Mouse (Mus musculus) mature B cell (primary cell): ENCODE results near the gene Usf3.

Experiments used
- in situ Hi-C: fragments of 300-500 bp; cut with MboI; formaldehyde crosslinking; loops from 2 replicates; pipeline ENCODE4 v1.14.3; 2019

The Usf3 gene

GRCm38 (mm10) chr16:44173155-44173941 is at the start of gene Usf3:
Gene Usf3, plus strand, starts transcription at chr16:44173246.
- in situ Hi-C loops: no loop called here

- in situ Hi-C loops: no loop called here
These were observed 49.3 kb upstream of the Usf3 start for GRCm38 (mm10) chr16:44123786-44124185.

- in situ Hi-C loops: no loop called here
These were observed 48.3 kb upstream of the Usf3 start for GRCm38 (mm10) chr16:44124713-44125112.

- in situ Hi-C loops: no loop called here
These were observed 47.6 kb upstream of the Usf3 start for GRCm38 (mm10) chr16:44125436-44125835.

GRCm38 (mm10) chr16:44126437-44126836 is 46.6 kb upstream of the Usf3 start:
- in situ Hi-C loops: no loop called here

- in situ Hi-C loops: no loop called here
These were observed 40.7 kb upstream of the Usf3 start for GRCm38 (mm10) chr16:44132300-44132699.

GRCm38 (mm10) chr16:44133187-44133586 is 39.9 kb upstream of the Usf3 start:
- in situ Hi-C loops: no loop called here

GRCm38 (mm10) chr16:44136511-44137021 is 36.5 kb upstream of the Usf3 start:
- in situ Hi-C loops: no loop called here

GRCm38 (mm10) chr16:44138377-44138978 is 34.6 kb upstream of the Usf3 start:
- in situ Hi-C loops: no loop called here

GRCm38 (mm10) chr16:44138979-44139535 is 34.0 kb upstream of the Usf3 start:
- in situ Hi-C loops: no loop called here

- in situ Hi-C loops: no loop called here
These were observed 33.4 kb upstream of the Usf3 start, which contains the start of the genes Atp6v1a and Naa50 for GRCm38 (mm10) chr16:44139536-44140185. Gene Atp6v1a, minus strand, starts transcription at chr16:44139705. Gene Naa50, plus strand, starts transcription at chr16:44139830.

- in situ Hi-C loops: no loop called here
These were observed 32.8 kb upstream of the Usf3 start for GRCm38 (mm10) chr16:44140186-44140787.

GRCm38 (mm10) chr16:44141483-44141882 is 31.6 kb upstream of the Usf3 start:
- in situ Hi-C loops: no loop called here

- in situ Hi-C loops: no loop called here
These were observed 23.9 kb upstream of the Usf3 start for GRCm38 (mm10) chr16:44149002-44149767.

- in situ Hi-C loops: no loop called here
These were observed 18.5 kb upstream of the Usf3 start for GRCm38 (mm10) chr16:44154497-44155057.

GRCm38 (mm10) chr16:44159325-44159724 is 13.7 kb upstream of the Usf3 start:
- in situ Hi-C loops: no loop called here

GRCm38 (mm10) chr16:44163831-44164230 is 9.2 kb upstream of the Usf3 start:
- in situ Hi-C loops: no loop called here

- in situ Hi-C loops: no loop called here
These were observed 7.9 kb upstream of the Usf3 start for GRCm38 (mm10) chr16:44165182-44165581.

- in situ Hi-C loops: no loop called here
These were observed 4.1 kb upstream of the Usf3 start for GRCm38 (mm10) chr16:44168990-44169389.

GRCm38 (mm10) chr16:44172297-44173154 is 520 bp upstream of the Usf3 start:
- in situ Hi-C loops: no loop called here
